Mouse (Mus musculus): ENCODE measurements around the gene Akap8. TPM values are rescaled to one million over a fixed set of nuclear protein-coding genes. Genes with fewer than 3 reads are reported as not detected.

Akap8 gene
- total and polyA plus RNA-seq, 3 experiments = 77.9 to 127 (median 101) TPM

- Histone ChIP-seq H3K36me3 (ENCODE audit: control insufficient read depth in 1 of 2, insufficient read depth in 2 of 2, low read length in 2 of 2) (peaks cover 6 to 7% of the 10 kb centered on the region in 2 experiments), H3K79me2 (ENCODE audit: control insufficient read depth, insufficient read depth, low read length, poor library complexity) (peaks cover 17% of the 10 kb centered on the region)
Observed at GRCm38 (mm10) chr17:32358943-32359340, 37.9 kb upstream of the Akap8 start.

GRCm38 (mm10) chr17:32358192-32358942 lies 37.3 kb upstream of the Akap8 start:
- no peak overlapping the region for H3K4me3 ChIP-seq (ENCODE audit: control insufficient read depth in 1 of 2, insufficient read depth in 1 of 2, low read depth in 2 of 2, low read length in 2 of 2)
- no peak overlapping the region for H3K27ac ChIP-seq (ENCODE audit: control insufficient read depth, low read depth, low read length)
- H3K27me3 ChIP-seq (ENCODE audit: control insufficient read depth in 1 of 2, insufficient read depth in 2 of 2, low read length in 2 of 2) = no peaks in the 10 kb centered on the region
- DNase-seq (ENCODE audit: low read depth, low spot score) = peak; percentile 30
- H3K36me3 ChIP-seq (ENCODE audit: control insufficient read depth in 1 of 2, insufficient read depth in 2 of 2, low read length in 2 of 2) = peaks cover 6% of the 10 kb centered on the region in 2 experiments
- no peaks in the 10 kb centered on the region for H3K9me3 ChIP-seq (replicated peaks; ENCODE audit: insufficient read depth, low read length)
- no peak for TF ChIP-seq GABPA (IDR thresholded peaks at IDR 0.05; ENCODE audit: low read depth, low read length)
- TF ChIP-seq ZNF384 (IDR thresholded peaks at IDR 0.05; ENCODE audit: low read depth, low read length) = no peak
- no peak for TF ChIP-seq CTCF (IDR thresholded peaks at IDR 0.05 in 2 of 3, conservative IDR thresholded peaks at IDR 0.05 in 1 of 3; ENCODE audit: control insufficient read depth in 1 of 3, insufficient read depth in 1 of 3, low read depth in 2 of 3, low read length in 3 of 3, poor library complexity in 1 of 3, severe bottlenecking in 1 of 3)
- no peak for TF ChIP-seq NRF1 (IDR thresholded peaks at IDR 0.05; ENCODE audit: insufficient read depth, low read depth, low read length, poor library complexity, severe bottlenecking)
- no peak for TF ChIP-seq SIN3A (IDR thresholded peaks at IDR 0.05; ENCODE audit: low read length)
- no peak for TF ChIP-seq UBTF (IDR thresholded peaks at IDR 0.05; ENCODE audit: borderline replicate concordance, insufficient read depth, low read depth, low read length)
- peaks cover 0 to 10% of the 10 kb centered on the region in 2 experiments; a peak in 3 of 4 replicates for H3K4me1 ChIP-seq (ENCODE audit: control insufficient read depth in 1 of 2, insufficient read depth in 2 of 2, low read length in 2 of 2)
- no peak overlapping the region for H3K9ac ChIP-seq (ENCODE audit: control insufficient read depth, low read depth, low read length, poor library complexity, severe bottlenecking)
- peaks cover 11% of the 10 kb centered on the region; the same call in 1 of the 2 replicates for H3K79me2 ChIP-seq (ENCODE audit: control insufficient read depth, insufficient read depth, low read length, poor library complexity)

More at GRCm38 (mm10) chr17:32358943-32359340, 37.9 kb upstream of the Akap8 start:
- no peak overlapping the region for H3K27ac ChIP-seq (ENCODE audit: control insufficient read depth, low read depth, low read length)
- no peak for DNase-seq (ENCODE audit: low read depth, low spot score)
- no peak for TF ChIP-seq GATA1 (IDR thresholded peaks at IDR 0.05; ENCODE audit: low read depth, low read length)
- TF ChIP-seq POLR2AphosphoS5 (IDR thresholded peaks at IDR 0.05; ENCODE audit: borderline replicate concordance, low read depth, low read length) = no peak
- TF ChIP-seq NELFE (IDR thresholded peaks at IDR 0.05; ENCODE audit: low read depth, low read length) = no peak
- no peak for TF ChIP-seq JUND (IDR thresholded peaks at IDR 0.05; ENCODE audit: low read depth, low read length)
- no peak for TF ChIP-seq POLR2AphosphoS2 (IDR thresholded peaks at IDR 0.05; ENCODE audit: low read length)
- TF ChIP-seq EP300 (IDR thresholded peaks at IDR 0.05; ENCODE audit: low read depth in 1 of 2, low read length in 2 of 2) = no peak
- TF ChIP-seq SIN3A (IDR thresholded peaks at IDR 0.05; ENCODE audit: low read length) = no peak
- no peak for TF ChIP-seq CHD1 (IDR thresholded peaks at IDR 0.05; ENCODE audit: low read depth, low read length)
- no peak for TF ChIP-seq MAZ (IDR thresholded peaks at IDR 0.05; ENCODE audit: low read depth, low read length)
- H3K4me1 ChIP-seq (ENCODE audit: control insufficient read depth in 1 of 2, insufficient read depth in 2 of 2, low read length in 2 of 2) = peaks cover 0 to 13% of the 10 kb centered on the region in 2 experiments; a peak in 3 of 4 replicates
- no peaks in the 10 kb centered on the region for H3K9me3 ChIP-seq (replicated peaks; ENCODE audit: insufficient read depth, low read length)
- H3K27me3 ChIP-seq (ENCODE audit: control insufficient read depth in 1 of 2, insufficient read depth in 2 of 2, low read length in 2 of 2) = no peaks in the 10 kb centered on the region
- H3K4me3 ChIP-seq (ENCODE audit: control insufficient read depth in 1 of 2, insufficient read depth in 1 of 2, low read depth in 2 of 2, low read length in 2 of 2) = no peak overlapping the region
- no peak overlapping the region for H3K9ac ChIP-seq (ENCODE audit: control insufficient read depth, low read depth, low read length, poor library complexity, severe bottlenecking)
